Mouse (Mus musculus): ENCODE measurements around the gene Stip1. TPM values are rescaled to one million over a fixed set of nuclear protein-coding genes. Genes with fewer than 3 reads are reported as not detected.

Stip1 gene
- polyA plus RNA-seq, 1 experiment from 2014 or later, result 456 TPM

GRCm38 (mm10) chr19:6973581-6974190 lies 66.1 kb downstream of the Stip1 start:
- 39% methylated on average over 12 of the region's 12 CpGs for WGBS
- H3K4me3 ChIP-seq, result peak overlapping the region; percentile 86
- peaks cover 29% of the 10 kb centered on the region for H3K36me3 ChIP-seq (replicated peaks)
- peaks cover 81% of the 10 kb centered on the region for H3K4me1 ChIP-seq
- H3K27me3 ChIP-seq (ENCODE audit: poor library complexity, severe bottlenecking), result peaks cover 40% of the 10 kb centered on the region
- no peaks in the 10 kb centered on the region for H3K9me3 ChIP-seq
- peak overlapping the region; percentile 95 for H3K27ac ChIP-seq
- DNase-seq (ENCODE audit: extremely low spot score, low spot score), result no peak

- Histone ChIP-seq H3K4me3 (no peak overlapping the region), H3K27ac (no peak overlapping the region), H3K4me1 (peaks cover 80% of the 10 kb centered on the region), H3K9me3 (no peaks in the 10 kb centered on the region), H3K27me3 (ENCODE audit: poor library complexity, severe bottlenecking) (peaks cover 53% of the 10 kb centered on the region), H3K36me3 (replicated peaks) (peaks cover 16% of the 10 kb centered on the region)
- DNase-seq (ENCODE audit: extremely low spot score, low spot score), result no peak
- WGBS, result 80% methylated on average over 13 of the region's 13 CpGs
These were observed 67.4 kb downstream of the Stip1 start for GRCm38 (mm10) chr19:6972247-6972917.

GRCm38 (mm10) chr19:6971644-6972043 lies 68.1 kb downstream of the Stip1 start:
- Histone ChIP-seq H3K4me3 (no peak overlapping the region), H3K27ac (0 out of 2 replicates have a peak overlapping the region, but pooled peaks have one; percentile 48), H3K36me3 (replicated peaks) (peaks cover 10% of the 10 kb centered on the region), H3K27me3 (ENCODE audit: poor library complexity, severe bottlenecking) (peaks cover 56% of the 10 kb centered on the region), H3K4me1 (peaks cover 73% of the 10 kb centered on the region), H3K9me3 (no peaks in the 10 kb centered on the region)
- DNase-seq (ENCODE audit: extremely low spot score, low spot score), result no peak
- 42% methylated on average over 6 of the region's 6 CpGs for WGBS

Other genes with a start within 250 kb of the Stip1 start
- 4.9 and 5.4 TPM in 2 replicates for gene Rps6ka4, start 199.3 kb downstream of the Stip1 start, polyA plus RNA-seq (2016; fragmentation: Nextera tagmentation; extraction: Ambion mirVana)
- gene Ccdc88b, start 181.8 kb downstream of the Stip1 start, polyA plus RNA-seq (2016; fragmentation: Nextera tagmentation; extraction: Ambion mirVana), result 0.32 and 0.36 TPM in 2 replicates
- 155 and 159 TPM in 2 replicates for gene Trmt112, start 130.3 kb downstream of the Stip1 start, polyA plus RNA-seq (2016; fragmentation: Nextera tagmentation; extraction: Ambion mirVana)
- gene Prdx5, start 129.9 kb downstream of the Stip1 start, polyA plus RNA-seq (2016; fragmentation: Nextera tagmentation; extraction: Ambion mirVana), result 144 and 154 TPM in 2 replicates
- gene Esrra, start 118.2 kb downstream of the Stip1 start, polyA plus RNA-seq (2016; fragmentation: Nextera tagmentation; extraction: Ambion mirVana), result 8.4 and 9.0 TPM in 2 replicates
- 0.55 and 0.60 TPM in 2 replicates for gene Catsperz, start 114.6 kb downstream of the Stip1 start, polyA plus RNA-seq (2016; fragmentation: Nextera tagmentation; extraction: Ambion mirVana)
- 0.24 TPM in 1 of 2 replicates, not detected in the other for gene Kcnk4, start 105.5 kb downstream of the Stip1 start, polyA plus RNA-seq (2016; fragmentation: Nextera tagmentation; extraction: Ambion mirVana)
- gene Bad, start 98.1 kb downstream of the Stip1 start, polyA plus RNA-seq (2016; fragmentation: Nextera tagmentation; extraction: Ambion mirVana), result 55.9 and 59.8 TPM in 2 replicates
- gene Gpr137, start 97.5 kb downstream of the Stip1 start, polyA plus RNA-seq (2016; fragmentation: Nextera tagmentation; extraction: Ambion mirVana), result 22.8 and 26.5 TPM in 2 replicates
- gene Ppp1r14b, start 65.0 kb downstream of the Stip1 start, polyA plus RNA-seq (2016; fragmentation: Nextera tagmentation; extraction: Ambion mirVana), result 103 TPM in 2 replicates
- 25.2 and 25.8 TPM in 2 replicates for gene Plcb3, start 63.5 kb downstream of the Stip1 start, polyA plus RNA-seq (2016; fragmentation: Nextera tagmentation; extraction: Ambion mirVana)
- gene Fkbp2, start 59.5 kb downstream of the Stip1 start, polyA plus RNA-seq (2016; fragmentation: Nextera tagmentation; extraction: Ambion mirVana), result 106 TPM in 2 replicates
- 31.0 and 32.9 TPM in 2 replicates for gene Vegfb, start 52.3 kb downstream of the Stip1 start, polyA plus RNA-seq (2016; fragmentation: Nextera tagmentation; extraction: Ambion mirVana)
- 19.5 and 19.7 TPM in 2 replicates for gene Dnajc4, start 47.4 kb downstream of the Stip1 start, polyA plus RNA-seq (2016; fragmentation: Nextera tagmentation; extraction: Ambion mirVana)
- gene Nudt22, start 43.9 kb downstream of the Stip1 start, polyA plus RNA-seq (2016; fragmentation: Nextera tagmentation; extraction: Ambion mirVana), result 18.4 TPM in 2 replicates
- gene Trpt1, start 43.8 kb downstream of the Stip1 start, polyA plus RNA-seq (2016; fragmentation: Nextera tagmentation; extraction: Ambion mirVana), result 10.0 and 10.4 TPM in 2 replicates
- 8.8 TPM in 2 replicates for gene Fermt3, start 20.5 kb downstream of the Stip1 start, polyA plus RNA-seq (2016; fragmentation: Nextera tagmentation; extraction: Ambion mirVana)
- 3.7 and 3.9 TPM in 2 replicates for gene Macrod1, start 16.8 kb upstream of the Stip1 start, polyA plus RNA-seq (2016; fragmentation: Nextera tagmentation; extraction: Ambion mirVana)
- 4.0 and 4.8 TPM in 2 replicates for gene Flrt1, start 65.8 kb upstream of the Stip1 start, polyA plus RNA-seq (2016; fragmentation: Nextera tagmentation; extraction: Ambion mirVana)
- gene Otub1, start 166.3 kb upstream of the Stip1 start, polyA plus RNA-seq (2016; fragmentation: Nextera tagmentation; extraction: Ambion mirVana), result 275 and 280 TPM in 2 replicates
- gene Cox8a, start 177.6 kb upstream of the Stip1 start, polyA plus RNA-seq (2016; fragmentation: Nextera tagmentation; extraction: Ambion mirVana), result 862 and 888 TPM in 2 replicates
- 106 and 107 TPM in 2 replicates for gene Naa40, start 201.2 kb upstream of the Stip1 start, polyA plus RNA-seq (2016; fragmentation: Nextera tagmentation; extraction: Ambion mirVana)
- 61.7 and 64.0 TPM in 2 replicates for gene Rcor2, start 227.4 kb upstream of the Stip1 start, polyA plus RNA-seq (2016; fragmentation: Nextera tagmentation; extraction: Ambion mirVana)